Mouse (Mus musculus) liver, adult 2 months (tissue): ENCODE measurements around the gene Zbtb9.

Source experiments
- CTCF ChIP-seq: fragments of 200-500 bp; IDR thresholded peaks from 2 replicates; pipeline ENCODE4 v1.5.1; 2011; ENCODE audit warnings: low read depth, low read length, control low read depth
- POLR2A ChIP-seq: fragments of 200-500 bp; IDR thresholded peaks from 2 replicates; pipeline ENCODE4 v1.6.1; 2011; ENCODE audit warnings: low read length, control low read depth; ENCODE audit not compliant: insufficient read depth; ENCODE audit errors: extremely low read depth

- TF ChIP-seq CTCF (no peak), POLR2A (no peak)
Observed at GRCm38 (mm10) chr17:27045164-27045563, 72.2 kb downstream of the Zbtb9 start.
